Mouse (Mus musculus) stomach, postnatal 0 days (tissue): ENCODE measurements at regions not wholly inside any gene's neighbourhood (a gene's known extent, or its start where the extent isn't known, plus 50 kb on each side); places are given as distances from the start of the nearest gene placed in this dataset.
"Not testable (repeated sequence)": the region's sequence is repeated elsewhere in the genome, so short reads cannot be mapped to it uniquely, and the experiment has no call there.

Source experiments
- CTCF ChIP-seq: IDR thresholded peaks from 2 replicates; pipeline ENCODE4 v1.5.1; 2016; ENCODE audit warnings: antibody characterized with exemption, low read depth, mild to moderate bottlenecking, moderate library complexity
- EP300 ChIP-seq: optimal IDR thresholded peaks from 2 replicates; pipeline ENCODE3; 2016; ENCODE audit warnings: antibody characterized with exemption

DNA sequence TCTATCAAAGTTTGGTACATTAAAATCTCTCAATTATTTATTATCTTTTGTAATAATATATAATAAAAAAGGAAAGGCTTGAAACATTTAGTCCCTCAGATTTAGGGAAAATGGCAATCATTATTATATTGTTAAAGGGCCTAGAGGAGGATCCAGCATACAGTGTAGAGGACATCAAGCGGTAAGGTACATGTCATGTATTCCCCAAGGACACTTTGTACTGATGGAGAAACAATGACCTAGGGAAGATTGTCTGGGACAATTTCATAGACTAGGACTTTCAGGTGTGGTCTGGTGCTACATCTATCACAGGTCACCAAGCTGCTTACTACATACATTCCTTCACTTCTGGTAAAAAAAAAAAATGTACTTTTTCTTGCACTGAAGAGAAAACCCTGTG lies 91.1 kb upstream of the Tnfrsf8 start:
- not testable (repeated sequence) for TF ChIP-seq CTCF, EP300
